Mouse (Mus musculus): ENCODE results near the gene Srpr. TPM values are rescaled to one million over a fixed set of nuclear protein-coding genes. Genes with fewer than 3 reads are reported as not detected.
A peak's percentile ranks its signal among the peaks of the same experiment; 100 is the strongest.

The Srpr gene
- polyA plus RNA-seq, 1 experiment from 2014 or later = 55.1 TPM

DNA sequence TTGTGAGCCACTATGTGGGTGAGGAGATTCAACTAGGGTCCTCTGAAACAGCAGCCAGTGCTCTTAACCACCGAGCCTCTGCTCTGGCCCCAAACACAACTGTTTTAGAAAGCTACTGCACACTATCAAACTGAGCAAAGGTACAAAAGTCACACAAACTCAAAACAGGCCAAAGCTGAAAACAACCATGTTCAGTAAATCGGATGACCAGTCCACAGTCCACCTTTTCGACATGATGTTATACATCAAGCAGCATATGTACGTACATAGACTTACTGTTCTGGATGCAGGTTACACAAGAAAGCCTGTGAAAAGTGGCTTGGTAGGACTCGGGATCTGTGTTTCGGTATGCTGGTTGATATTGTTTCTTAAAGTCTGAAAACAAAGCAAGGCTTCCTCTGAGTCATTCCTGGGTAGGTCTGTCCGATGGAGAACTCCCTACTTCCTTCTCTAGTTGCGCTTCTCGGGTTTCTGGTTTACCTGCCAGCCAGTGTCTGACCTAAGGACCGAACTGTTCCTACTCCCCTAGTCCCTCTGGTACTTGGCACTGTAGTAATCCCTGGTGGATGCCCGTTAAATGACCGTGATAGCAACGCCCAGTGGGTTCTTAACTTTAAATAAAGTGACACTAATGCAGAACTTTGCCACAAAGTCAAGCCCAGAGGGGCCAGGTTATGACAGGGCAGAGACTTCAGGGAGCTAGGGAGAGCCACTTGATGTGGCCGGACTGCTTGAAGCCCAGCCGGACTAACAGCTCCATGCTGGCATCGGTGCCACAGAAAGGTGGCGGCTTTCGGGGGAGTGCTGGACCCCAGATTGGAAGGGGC lies 817 bp upstream of the Srpr start:
- H3K27me3 ChIP-seq (replicated peaks; ENCODE audit: control insufficient read depth, insufficient read depth, low read length) = no peaks in the 10 kb centered on the region
- peak overlapping the region; percentile 71 for H3K9ac ChIP-seq (ENCODE audit: low read length)
- 27% methylated on average over 18 of the region's 18 CpGs for WGBS
- H3K4me2 ChIP-seq (ENCODE audit: low read length) = peak overlapping the region; percentile 55
- no peak overlapping the region for H3K27ac ChIP-seq (ENCODE audit: low read depth, low read length)
- H3K4me3 ChIP-seq (ENCODE audit: low read depth, low read length) = peak overlapping the region; percentile 57
- ATAC-seq = peak; percentile 40
- H3K4me1 ChIP-seq (ENCODE audit: control insufficient read depth, insufficient read depth, low read length) = peaks cover 9% of the 10 kb centered on the region
- H3K36me3 ChIP-seq (ENCODE audit: control insufficient read depth, insufficient read depth, low read length) = no peaks in the 10 kb centered on the region; the same call in 1 of the 2 replicates
- no peaks in the 10 kb centered on the region for H3K9me3 ChIP-seq (replicated peaks; ENCODE audit: control insufficient read depth, low read length)
- no peak for DNase-seq (ENCODE audit: low spot score)

DNA sequence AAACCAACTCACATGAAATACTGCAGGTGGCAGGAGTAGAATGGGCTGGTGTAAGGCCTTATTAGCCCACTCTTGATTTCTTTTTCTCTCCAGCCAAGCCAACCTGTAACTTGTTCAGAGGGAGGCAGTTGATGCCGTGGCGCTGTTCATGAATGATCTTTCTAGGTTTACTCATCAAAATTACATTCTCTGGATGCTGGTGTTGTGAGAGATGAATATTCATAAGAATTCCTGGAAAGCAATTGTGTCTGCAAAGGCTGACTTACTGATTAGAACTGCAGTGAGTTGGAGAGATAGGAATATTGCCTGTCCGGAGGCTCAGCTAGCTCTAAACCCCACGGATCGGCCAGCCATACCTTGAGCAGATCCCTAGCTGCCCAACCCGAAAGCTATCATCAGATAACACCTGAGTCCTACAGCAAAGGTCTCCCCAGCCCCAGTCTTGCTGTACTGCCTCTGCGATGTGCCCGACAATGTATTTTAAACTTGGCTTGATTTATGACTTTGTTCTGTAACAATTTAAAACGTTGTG lies 620 bp downstream of the Srpr start:
- no peak overlapping the region for H3K27ac ChIP-seq (ENCODE audit: low read depth, low read length)
- peak overlapping the region; percentile 57 for H3K4me3 ChIP-seq (ENCODE audit: low read depth, low read length)
- peaks cover 9% of the 10 kb centered on the region for H3K4me1 ChIP-seq (ENCODE audit: control insufficient read depth, insufficient read depth, low read length)
- peaks cover 13% of the 10 kb centered on the region for H3K36me3 ChIP-seq (ENCODE audit: control insufficient read depth, insufficient read depth, low read length)
- ATAC-seq = peak; percentile 8; the same call in 1 of the 2 replicates
- peak overlapping the region; percentile 55 for H3K4me2 ChIP-seq (ENCODE audit: low read length)
- H3K9me3 ChIP-seq (replicated peaks; ENCODE audit: control insufficient read depth, low read length) = no peaks in the 10 kb centered on the region
- H3K9ac ChIP-seq (ENCODE audit: low read length) = peak overlapping the region; percentile 71; the same call in 1 of the 2 replicates
- DNase-seq (ENCODE audit: low spot score) = peak; percentile 11
- H3K27me3 ChIP-seq (replicated peaks; ENCODE audit: control insufficient read depth, insufficient read depth, low read length) = no peaks in the 10 kb centered on the region
- WGBS = 72% methylated on average over 9 of the region's 9 CpGs

DNA sequence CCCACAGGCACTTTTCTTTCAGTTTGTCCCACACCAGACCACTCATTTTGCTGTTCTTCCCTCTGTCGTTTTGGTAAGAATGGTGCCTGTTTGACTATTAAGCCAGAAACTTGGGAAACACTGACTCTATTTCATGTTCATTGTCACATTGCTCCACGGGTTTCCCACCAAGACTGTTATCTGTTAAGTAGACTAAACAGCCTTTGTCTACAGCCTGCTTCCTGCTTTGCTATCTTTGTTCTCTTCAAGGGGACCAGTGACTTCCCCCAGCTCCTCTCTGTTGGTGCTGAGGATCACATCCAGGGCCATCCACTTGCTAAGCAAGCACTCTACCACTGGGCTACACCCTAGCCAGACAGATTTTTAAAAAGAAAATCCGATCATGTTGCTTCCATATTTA lies 3.6 kb downstream of the Srpr start:
- 77% methylated on average over 3 of the region's 3 CpGs for WGBS
- no peak overlapping the region for H3K4me2 ChIP-seq (ENCODE audit: low read length)
- no peak for ATAC-seq

DNA sequence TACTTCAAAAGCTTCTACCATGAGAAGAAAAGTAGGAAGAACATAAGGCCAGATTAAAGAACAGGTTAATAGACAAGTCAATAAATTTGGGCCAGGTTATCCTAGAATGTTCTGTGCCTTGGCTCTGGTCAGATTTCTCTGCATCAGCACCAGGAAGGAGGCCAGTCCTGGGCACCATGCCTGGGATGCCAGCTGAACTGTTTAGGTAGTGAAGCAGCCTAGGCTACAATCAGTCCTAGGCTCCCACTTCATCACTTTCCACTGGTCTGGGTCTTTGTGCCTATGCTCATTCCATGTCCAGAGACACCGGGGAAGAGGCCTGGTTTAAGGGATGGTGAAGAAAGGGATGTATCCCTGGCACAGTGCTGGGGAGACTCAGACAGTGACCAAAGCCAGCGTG lies 4.4 kb downstream of the Srpr start:
- H3K27me3 ChIP-seq (replicated peaks; ENCODE audit: control insufficient read depth, insufficient read depth, low read length) = no peaks in the 10 kb centered on the region

More for the DNA sequence above, 3.6 kb downstream of the Srpr start:
- DNase-seq (ENCODE audit: low spot score) = no peak
- Histone ChIP-seq H3K27me3 (replicated peaks; ENCODE audit: control insufficient read depth, insufficient read depth, low read length) (no peaks in the 10 kb centered on the region), H3K9me3 (replicated peaks; ENCODE audit: control insufficient read depth, low read length) (no peaks in the 10 kb centered on the region), H3K9ac (ENCODE audit: low read length) (no peak overlapping the region), H3K4me3 (ENCODE audit: low read depth, low read length) (no peak overlapping the region), H3K27ac (ENCODE audit: low read depth, low read length) (0 out of 2 replicates have a peak overlapping the region, but pooled peaks have one; percentile 21), H3K36me3 (ENCODE audit: control insufficient read depth, insufficient read depth, low read length) (peaks cover 37% of the 10 kb centered on the region), H3K4me1 (ENCODE audit: control insufficient read depth, insufficient read depth, low read length) (peaks cover 9% of the 10 kb centered on the region)

DNA sequence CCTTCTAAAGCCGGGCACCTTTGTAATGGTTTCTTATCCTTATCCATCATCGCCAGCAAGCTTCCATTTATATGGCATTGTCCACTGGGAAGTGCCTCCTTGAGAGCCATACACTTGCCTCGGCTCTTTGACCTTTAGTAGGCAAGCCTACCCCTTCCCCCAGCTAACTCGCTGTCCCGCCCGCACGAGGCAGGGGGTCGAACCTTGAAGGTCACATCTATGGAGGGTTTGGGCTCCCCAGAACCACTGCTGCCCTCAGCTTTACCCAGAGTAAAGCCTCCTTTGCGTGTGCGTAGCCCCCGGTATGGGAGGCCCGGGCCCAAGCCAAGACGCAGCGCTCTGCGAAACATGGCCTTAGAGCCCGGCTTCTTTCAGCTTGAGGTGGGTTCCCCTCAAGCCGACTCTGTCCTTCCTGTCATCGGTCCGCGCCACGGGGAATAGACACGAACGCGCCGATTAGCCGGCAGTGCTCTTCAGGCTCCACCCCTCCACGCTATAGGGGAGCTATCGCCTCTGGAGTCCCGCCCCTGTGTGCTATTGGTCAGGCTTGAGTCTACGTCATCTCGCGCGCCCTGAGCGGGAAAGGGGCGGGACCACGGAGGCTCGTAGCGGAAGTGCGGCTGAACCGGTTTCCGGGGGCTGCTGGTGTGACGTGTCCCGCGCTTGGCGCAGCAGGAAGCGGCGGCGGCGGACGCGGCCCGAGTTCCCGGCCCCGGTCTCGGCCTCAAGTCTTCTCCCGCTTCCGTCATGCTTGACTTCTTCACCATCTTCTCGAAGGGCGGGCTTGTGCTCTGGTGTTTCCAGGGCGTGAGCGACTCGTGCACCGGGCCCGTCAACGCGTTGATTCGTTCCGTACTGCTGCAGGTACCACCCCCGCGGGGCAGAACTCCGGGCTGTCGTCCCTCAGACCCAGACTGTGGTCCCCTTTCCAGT lies 10.8 kb downstream of the Srpr start, which contains the start of gene Foxred1:
Gene Foxred1, minus strand, starts transcription at position 514 of the 933 bp plus-strand sequence.
- under 1% methylated on average over 71 of the region's 72 CpGs for WGBS
- H3K4me3 ChIP-seq (ENCODE audit: low read depth, low read length) = peak within 1 kb of the TSS; percentile 85
- H3K9me3 ChIP-seq (replicated peaks; ENCODE audit: control insufficient read depth, low read length) = no peaks in the 10 kb centered on the region
- no peaks in the 10 kb centered on the region for H3K27me3 ChIP-seq (replicated peaks; ENCODE audit: control insufficient read depth, insufficient read depth, low read length)
- peaks cover 10% of the 10 kb centered on the region for H3K4me1 ChIP-seq (ENCODE audit: control insufficient read depth, insufficient read depth, low read length)
- peak; percentile 100 for DNase-seq (ENCODE audit: low spot score)
- peak within 1 kb of the TSS; percentile 94 for H3K4me2 ChIP-seq (ENCODE audit: low read length)
- peak; percentile 100 for ATAC-seq
- H3K36me3 ChIP-seq (ENCODE audit: control insufficient read depth, insufficient read depth, low read length) = peaks cover 51% of the 10 kb centered on the region
- H3K9ac ChIP-seq (ENCODE audit: low read length) = peak within 1 kb of the TSS; percentile 85
- peak within 1 kb of the TSS; percentile 89 for H3K27ac ChIP-seq (ENCODE audit: low read depth, low read length)

More for the DNA sequence above, 4.4 kb downstream of the Srpr start:
- H3K36me3 ChIP-seq (ENCODE audit: control insufficient read depth, insufficient read depth, low read length) = peaks cover 37% of the 10 kb centered on the region
- H3K4me2 ChIP-seq (ENCODE audit: low read length) = no peak overlapping the region
- ATAC-seq (no peak), DNase-seq (ENCODE audit: low spot score) (no peak)
- H3K9me3 ChIP-seq (replicated peaks; ENCODE audit: control insufficient read depth, low read length) = no peaks in the 10 kb centered on the region
- peaks cover 9% of the 10 kb centered on the region for H3K4me1 ChIP-seq (ENCODE audit: control insufficient read depth, insufficient read depth, low read length)
- no peak overlapping the region for H3K4me3 ChIP-seq (ENCODE audit: low read depth, low read length)
- H3K27ac ChIP-seq (ENCODE audit: low read depth, low read length) = no peak overlapping the region
- no peak overlapping the region for H3K9ac ChIP-seq (ENCODE audit: low read length)
- 98% methylated on average over 2 of the region's 2 CpGs for WGBS

DNA sequence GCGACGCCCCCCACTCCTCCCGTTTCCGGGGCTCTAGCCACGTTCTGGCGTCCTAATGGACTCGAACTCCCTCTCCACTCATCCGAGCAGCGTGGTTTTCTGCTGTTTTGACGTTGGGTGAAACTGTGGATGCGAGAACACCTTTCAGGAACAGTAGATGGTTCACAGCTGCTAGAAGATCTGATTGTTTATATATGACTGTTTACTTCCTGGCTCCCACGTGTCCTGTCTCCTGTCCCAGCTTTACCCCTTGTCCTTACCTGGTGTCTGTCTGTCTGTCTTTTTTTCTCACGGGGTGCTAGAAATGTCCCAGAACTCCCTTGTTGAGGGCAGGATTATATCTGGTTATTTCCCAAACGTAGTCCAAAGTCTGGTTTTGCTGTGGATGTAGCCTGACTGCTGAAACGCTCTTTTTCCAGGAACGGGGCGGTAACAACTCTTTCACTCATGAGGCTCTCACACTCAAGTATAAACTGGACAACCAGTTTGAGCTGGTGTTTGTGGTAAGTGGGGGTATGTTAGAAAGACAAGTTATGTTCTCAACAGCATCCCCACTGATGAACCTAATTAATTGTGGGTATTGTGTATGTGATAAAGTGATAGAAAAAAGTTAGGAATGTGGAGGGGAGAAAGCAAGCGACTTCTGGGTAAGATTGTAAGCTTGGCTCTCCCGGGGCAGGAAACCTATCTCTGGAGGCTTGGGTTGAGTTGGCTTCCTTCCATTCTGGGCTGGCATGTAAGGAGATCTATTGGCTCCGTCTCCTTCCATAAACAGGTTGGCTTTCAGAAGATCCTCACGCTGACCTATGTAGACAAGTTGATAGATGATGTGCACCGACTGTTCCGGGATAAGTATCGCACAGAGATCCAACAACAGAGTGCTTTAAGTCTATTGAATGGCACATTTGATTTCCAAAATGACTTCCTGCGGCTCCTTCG lies 11.9 kb downstream of the Srpr start:
- ATAC-seq = no peak
- H3K9ac ChIP-seq (ENCODE audit: low read length) = peak overlapping the region; percentile 83
- 35% methylated on average over 26 of the region's 26 CpGs for WGBS
- H3K4me1 ChIP-seq (ENCODE audit: control insufficient read depth, insufficient read depth, low read length) = peaks cover 10% of the 10 kb centered on the region
- no peak overlapping the region for H3K27ac ChIP-seq (ENCODE audit: low read depth, low read length)
- H3K27me3 ChIP-seq (replicated peaks; ENCODE audit: control insufficient read depth, insufficient read depth, low read length) = no peaks in the 10 kb centered on the region
- no peak for DNase-seq (ENCODE audit: low spot score)
- peaks cover 49% of the 10 kb centered on the region for H3K36me3 ChIP-seq (ENCODE audit: control insufficient read depth, insufficient read depth, low read length)
- H3K4me2 ChIP-seq (ENCODE audit: low read length) = peak overlapping the region; percentile 94
- H3K4me3 ChIP-seq (ENCODE audit: low read depth, low read length) = peak overlapping the region; percentile 85
- no peaks in the 10 kb centered on the region for H3K9me3 ChIP-seq (replicated peaks; ENCODE audit: control insufficient read depth, low read length)

DNA sequence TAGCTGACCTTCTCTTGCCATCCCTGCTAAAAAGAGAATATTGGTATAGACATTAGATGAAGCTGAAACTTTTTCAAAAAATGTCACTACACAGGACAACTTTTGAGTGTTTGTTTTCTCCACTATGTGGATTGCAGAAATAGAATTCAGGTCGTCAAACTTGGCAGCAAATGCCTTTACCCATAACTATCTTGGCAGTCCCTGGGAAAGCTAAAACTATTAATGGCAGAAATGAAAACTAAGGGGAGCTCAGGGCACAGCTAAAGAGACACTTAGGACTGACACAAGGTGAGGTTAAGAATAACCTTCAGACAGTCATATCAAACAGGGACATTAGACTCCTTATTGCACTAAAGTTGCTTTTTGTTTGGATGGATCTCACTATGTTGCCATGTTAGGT lies 18.0 kb downstream of the Srpr start:
- Histone ChIP-seq H3K36me3 (ENCODE audit: control insufficient read depth, insufficient read depth, low read length) (peaks cover 88% of the 10 kb centered on the region), H3K9ac (ENCODE audit: low read length) (no peak overlapping the region), H3K4me3 (ENCODE audit: low read depth, low read length) (no peak overlapping the region), H3K4me1 (ENCODE audit: control insufficient read depth, insufficient read depth, low read length) (no peaks in the 10 kb centered on the region), H3K27me3 (replicated peaks; ENCODE audit: control insufficient read depth, insufficient read depth, low read length) (no peaks in the 10 kb centered on the region), H3K9me3 (replicated peaks; ENCODE audit: control insufficient read depth, low read length) (no peaks in the 10 kb centered on the region), H3K27ac (ENCODE audit: low read depth, low read length) (no peak overlapping the region), H3K4me2 (ENCODE audit: low read length) (no peak overlapping the region)
- DNase-seq (ENCODE audit: low spot score) (no peak), ATAC-seq (no peak)
- 79% methylated on average over 1 of the region's 1 CpGs for WGBS

DNA sequence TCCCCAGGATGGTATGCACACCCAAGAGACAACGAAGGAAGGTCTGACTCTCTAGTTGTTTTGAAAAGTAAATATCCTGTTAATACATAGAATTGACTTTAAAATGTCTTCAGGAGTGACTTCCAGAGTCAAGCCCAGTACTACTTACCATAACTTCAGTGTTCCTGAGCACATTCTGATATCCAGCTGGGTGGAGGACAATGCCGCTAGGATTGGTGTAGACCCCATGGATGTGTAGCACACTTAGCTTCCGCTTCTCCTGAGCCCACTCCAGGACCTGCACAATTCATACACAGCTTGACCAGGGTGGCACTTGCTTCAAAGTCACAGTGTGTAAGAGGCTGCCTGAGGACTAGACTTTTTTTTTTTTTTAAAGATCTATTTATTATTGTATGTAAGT lies 23.5 kb downstream of the Srpr start:
- no peak overlapping the region for H3K27ac ChIP-seq (ENCODE audit: low read depth, low read length)
- DNase-seq (ENCODE audit: low spot score) (no peak), ATAC-seq (no peak)
- no peak overlapping the region for H3K9ac ChIP-seq (ENCODE audit: low read length)
- no peaks in the 10 kb centered on the region for H3K9me3 ChIP-seq (replicated peaks; ENCODE audit: control insufficient read depth, low read length)
- WGBS = 98% methylated on average over 3 of the region's 3 CpGs
- no peak overlapping the region for H3K4me2 ChIP-seq (ENCODE audit: low read length)
- no peaks in the 10 kb centered on the region for H3K4me1 ChIP-seq (ENCODE audit: control insufficient read depth, insufficient read depth, low read length)
- H3K4me3 ChIP-seq (ENCODE audit: low read depth, low read length) = no peak overlapping the region
- H3K36me3 ChIP-seq (ENCODE audit: control insufficient read depth, insufficient read depth, low read length) = peaks cover 61% of the 10 kb centered on the region
- no peaks in the 10 kb centered on the region for H3K27me3 ChIP-seq (replicated peaks; ENCODE audit: control insufficient read depth, insufficient read depth, low read length)

All from forebrain, embryonic 14.5 days (tissue).